Mouse (Mus musculus) kidney, embryonic 14.5 days (tissue): ENCODE results near the gene Kcmf1. TPM values are rescaled to one million over a fixed set of nuclear protein-coding genes. Genes with fewer than 3 reads are reported as not detected.

ENCODE experiments used
- ATAC-seq: fragments of 200-750 bp; cut with Nextera tagmentation; 2 replicates; pipeline ENCODE4 v1.8.0; 2017; ENCODE audit warnings: moderate number of reproducible peaks, mild to moderate bottlenecking, moderate TSS enrichment, moderate library complexity; ENCODE audit not compliant: low FRiP score, low TSS enrichment
- H3K27ac ChIP-seq: fragments of 300-500 bp; sonication (generic); 2 replicates; pipeline ENCODE4 v1.5.1; 2014; ENCODE audit warnings: low read depth, mild to moderate bottlenecking, low read length, moderate library complexity, mixed read lengths
- H3K27me3 ChIP-seq: fragments of 300-500 bp; sonication (generic); 2 replicates; pipeline ENCODE4 v1.6.1; 2014; ENCODE audit warnings: mild to moderate bottlenecking, low read length; ENCODE audit not compliant: control insufficient read depth, insufficient read depth
- H3K36me3 ChIP-seq: fragments of 300-500 bp; sonication (generic); 2 replicates; pipeline ENCODE4 v1.6.1; 2014; ENCODE audit warnings: low read length, mixed read lengths; ENCODE audit not compliant: control insufficient read depth, insufficient read depth
- H3K4me1 ChIP-seq: fragments of 300-500 bp; sonication (generic); 2 replicates; pipeline ENCODE4 v1.6.1; 2014; ENCODE audit warnings: low read length, mixed read lengths; ENCODE audit not compliant: control insufficient read depth, insufficient read depth
- H3K4me2 ChIP-seq: fragments of 300-500 bp; sonication (generic); replicated peaks from 2 replicates; pipeline ENCODE4 v1.6.1; 2014; ENCODE audit warnings: low read depth, mild to moderate bottlenecking, low read length
- H3K4me3 ChIP-seq: fragments of 300-500 bp; sonication (generic); 2 replicates; pipeline ENCODE4 v1.5.1; 2014; ENCODE audit warnings: mild to moderate bottlenecking, low read length
- H3K9ac ChIP-seq: fragments of 300-500 bp; sonication (generic); 2 replicates; pipeline ENCODE4 v1.6.1; 2014; ENCODE audit warnings: low read depth, mild to moderate bottlenecking, low read length, moderate library complexity
- H3K9me3 ChIP-seq: fragments of 300-500 bp; sonication (generic); 2 replicates; pipeline ENCODE4 v1.6.1; 2016; ENCODE audit warnings: low read length; ENCODE audit not compliant: control insufficient read depth
- WGBS: fragments of 180-500 bp; shearing (Covaris S2); extraction: QIAGEN DNeasy Blood & Tissue Kit; methylation state at CpG from one replicate; pipeline ENCODE4 v1.1.7; 2014; 5-methylcytosine and 5-hydroxymethylcytosine counted together
- polyA plus RNA-seq: library from polyadenylated mRNA; unstranded; fragments of >200 nt; fragmentation: Nextera tagmentation; extraction: Ambion mirVana; gene quantifications from 2 replicates; pipeline ENCODE4 v1.2.1, GENCODE M21; 2014

Gene Kcmf1
- 35.9 and 47.9 TPM in 2 replicates for polyA plus RNA-seq

GRCm38 (mm10) chr6:72899781-72900681 is at the start of gene Kcmf1:
Gene Kcmf1 (minus strand): TSS chr6:72899979.
- peak; percentile 83 for ATAC-seq
- Histone ChIP-seq H3K27ac (peak within 1 kb of the TSS; percentile 99), H3K4me3 (peak within 1 kb of the TSS; percentile 95), H3K4me1 (peaks cover 12% of the 10 kb centered on the region), H3K4me2 (peak within 1 kb of the TSS; percentile 71), H3K9me3 (no peaks in the 10 kb centered on the region), H3K27me3 (no peaks in the 10 kb centered on the region), H3K36me3 (no peaks in the 10 kb centered on the region), H3K9ac (peak within 1 kb of the TSS; percentile 100)
- 1% methylated on average over 43 of the region's 113 CpGs for WGBS

DNA sequence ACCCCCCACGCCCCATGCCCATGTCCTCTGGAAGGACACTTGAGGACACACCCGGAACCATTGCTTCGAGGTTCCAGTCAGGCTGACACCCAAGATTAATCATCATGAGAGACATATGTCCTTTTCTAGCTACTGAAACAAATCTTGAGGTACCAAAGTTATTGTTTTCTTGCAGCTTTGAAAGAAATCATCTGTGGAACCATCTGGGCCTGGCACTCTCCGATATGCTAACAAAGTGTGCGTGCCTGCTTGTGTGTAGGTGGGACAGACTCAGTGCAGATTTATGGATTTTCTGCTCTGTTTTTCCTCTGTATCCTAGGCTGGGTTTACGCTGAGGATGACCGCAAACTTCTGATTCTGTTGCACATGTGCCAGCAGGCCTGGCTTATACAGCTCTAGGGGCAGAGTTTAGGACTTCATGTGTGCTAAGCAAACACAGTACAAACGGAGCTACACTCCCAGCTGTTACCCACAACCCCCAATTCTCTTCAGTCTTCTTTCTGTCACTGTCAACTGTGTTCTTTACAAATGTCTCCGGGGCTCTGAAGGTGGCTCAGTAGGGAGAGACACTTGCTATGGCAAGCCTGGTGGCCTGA is 49.5 kb upstream of the Kcmf1 start:
- Histone ChIP-seq H3K36me3 (no peaks in the 10 kb centered on the region), H3K9ac (no peak overlapping the region), H3K4me2 (no peak overlapping the region), H3K4me1 (no peaks in the 10 kb centered on the region), H3K9me3 (no peaks in the 10 kb centered on the region), H3K4me3 (no peak overlapping the region), H3K27me3 (no peaks in the 10 kb centered on the region), H3K27ac (no peak overlapping the region)
- no peak for ATAC-seq
- 77% methylated on average over 9 of the region's 9 CpGs for WGBS

- Histone ChIP-seq H3K4me1 (no peaks in the 10 kb centered on the region), H3K4me3 (no peak overlapping the region), H3K27ac (no peak overlapping the region), H3K27me3 (no peaks in the 10 kb centered on the region), H3K36me3 (no peaks in the 10 kb centered on the region), H3K9ac (no peak overlapping the region), H3K4me2 (no peak overlapping the region), H3K9me3 (no peaks in the 10 kb centered on the region)
- ATAC-seq, result no peak
- WGBS, result 91% methylated on average over 3 of the region's 3 CpGs
Observed at GRCm38 (mm10) chr6:72948392-72948791, 48.6 kb upstream of the Kcmf1 start.

DNA sequence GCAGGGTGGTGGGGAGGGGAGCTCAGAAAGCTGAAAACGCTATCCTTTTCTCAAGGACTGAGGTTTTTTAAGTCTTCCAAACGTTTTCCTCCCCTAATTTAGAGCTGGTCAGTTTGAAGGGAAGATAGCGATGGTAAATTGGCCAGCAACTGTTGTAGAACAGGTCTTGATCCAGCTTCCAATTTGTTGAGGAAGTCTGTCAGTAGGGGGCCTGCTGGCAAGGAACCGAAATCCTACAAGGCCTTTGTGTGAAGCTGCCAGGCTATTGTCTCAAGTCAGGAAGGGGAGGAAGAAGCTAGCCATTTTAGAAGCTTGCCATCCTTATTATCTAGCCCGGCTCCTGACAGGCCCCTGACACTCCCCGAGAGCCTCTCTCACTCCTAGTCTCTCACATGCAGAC is 48.2 kb upstream of the Kcmf1 start:
- WGBS, result 61% methylated on average over 6 of the region's 6 CpGs
- no peak overlapping the region for H3K9ac ChIP-seq

DNA sequence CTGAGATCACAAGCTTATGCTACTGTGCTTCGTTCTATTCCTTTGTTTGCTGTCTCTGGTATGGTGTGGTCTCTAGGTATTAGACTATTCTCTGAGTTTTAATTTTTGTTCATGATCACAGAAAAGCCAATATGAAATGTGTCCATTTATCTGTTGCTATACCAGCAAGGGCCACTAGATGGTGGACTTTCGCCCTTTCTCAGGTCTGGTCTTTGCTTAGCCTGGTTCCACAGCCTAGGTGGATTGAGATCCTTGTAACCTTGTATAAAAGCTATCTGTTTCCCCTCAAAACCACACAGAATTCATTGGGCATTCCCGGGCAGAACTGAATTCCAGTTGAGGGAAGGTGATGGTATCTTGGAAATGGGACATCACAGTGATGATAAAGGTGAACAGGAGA is 40.7 kb upstream of the Kcmf1 start:
- no peaks in the 10 kb centered on the region for H3K9me3 ChIP-seq
- H3K4me3 ChIP-seq, result no peak overlapping the region
- H3K36me3 ChIP-seq, result no peaks in the 10 kb centered on the region
- 15% methylated on average over 3 of the region's 3 CpGs for WGBS
- H3K27ac ChIP-seq, result no peak overlapping the region
- no peaks in the 10 kb centered on the region for H3K4me1 ChIP-seq
- ATAC-seq, result peak; percentile 49
- no peaks in the 10 kb centered on the region for H3K27me3 ChIP-seq
- H3K4me2 ChIP-seq, result no peak overlapping the region
- H3K9ac ChIP-seq, result no peak overlapping the region

More for the DNA sequence above, 48.2 kb upstream of the Kcmf1 start:
- Histone ChIP-seq H3K4me2 (no peak overlapping the region), H3K27me3 (no peaks in the 10 kb centered on the region), H3K27ac (no peak overlapping the region), H3K4me1 (no peaks in the 10 kb centered on the region), H3K36me3 (no peaks in the 10 kb centered on the region), H3K4me3 (no peak overlapping the region), H3K9me3 (no peaks in the 10 kb centered on the region)
- no peak for ATAC-seq

DNA sequence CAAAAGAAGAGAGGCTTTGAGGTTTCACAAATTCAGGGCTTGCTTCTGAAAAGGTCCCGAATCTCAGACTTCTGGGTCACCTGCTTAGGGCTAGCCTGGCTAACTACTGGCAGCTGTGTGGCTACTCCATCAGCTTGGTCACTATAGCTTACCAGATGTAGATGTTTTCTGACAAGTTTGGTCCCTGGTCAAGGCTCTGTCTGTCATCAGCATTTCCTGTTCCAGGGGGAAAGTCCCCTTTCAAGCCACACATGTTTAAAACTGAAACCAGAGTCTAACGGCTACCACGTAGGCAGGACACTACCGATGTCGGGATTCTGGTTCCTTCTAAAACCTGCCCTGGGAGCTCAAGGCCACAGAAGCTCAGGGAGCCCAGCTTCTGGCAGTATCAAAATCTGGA is 38.1 kb upstream of the Kcmf1 start:
- Histone ChIP-seq H3K4me2 (no peak overlapping the region), H3K9me3 (no peaks in the 10 kb centered on the region), H3K9ac (no peak overlapping the region), H3K4me1 (no peaks in the 10 kb centered on the region), H3K27ac (no peak overlapping the region), H3K4me3 (no peak overlapping the region), H3K36me3 (no peaks in the 10 kb centered on the region), H3K27me3 (no peaks in the 10 kb centered on the region)
- ATAC-seq, result no peak
- 63% methylated on average over 5 of the region's 5 CpGs for WGBS

- no peaks in the 10 kb centered on the region for H3K4me1 ChIP-seq
- H3K36me3 ChIP-seq, result no peaks in the 10 kb centered on the region
- 75% methylated on average over 3 of the region's 3 CpGs for WGBS
- H3K9me3 ChIP-seq, result no peaks in the 10 kb centered on the region
- no peaks in the 10 kb centered on the region for H3K27me3 ChIP-seq
- no peak overlapping the region for H3K4me3 ChIP-seq
- no peak overlapping the region for H3K9ac ChIP-seq
- no peak overlapping the region for H3K27ac ChIP-seq
- ATAC-seq, result no peak
- H3K4me2 ChIP-seq, result no peak overlapping the region
Observed at GRCm38 (mm10) chr6:72937430-72937829, 37.7 kb upstream of the Kcmf1 start.

DNA sequence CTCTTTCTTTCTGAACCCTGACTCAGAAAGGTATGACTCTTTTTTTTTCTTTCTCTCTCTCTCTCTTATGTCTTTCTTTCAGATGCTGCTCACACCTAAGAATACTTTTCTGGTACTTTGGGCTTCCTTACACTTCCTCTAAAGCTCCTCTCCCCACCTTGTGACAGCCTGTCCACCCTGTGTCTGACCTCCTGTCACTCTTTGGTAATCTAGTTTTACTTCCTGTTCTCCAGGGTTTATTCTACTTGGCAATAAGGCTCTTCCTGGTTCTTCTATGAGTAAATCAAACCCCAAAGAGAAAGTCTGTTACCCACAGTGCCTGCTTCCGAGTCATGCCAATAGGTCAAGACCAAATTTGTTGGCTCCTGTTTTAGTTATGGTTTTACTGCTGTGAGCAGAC is 33.2 kb upstream of the Kcmf1 start:
- H3K27ac ChIP-seq, result no peak overlapping the region
- H3K36me3 ChIP-seq, result no peaks in the 10 kb centered on the region
- no peak overlapping the region for H3K9ac ChIP-seq
- ATAC-seq, result no peak
- H3K4me3 ChIP-seq, result no peak overlapping the region
- H3K27me3 ChIP-seq, result no peaks in the 10 kb centered on the region
- H3K4me1 ChIP-seq, result no peaks in the 10 kb centered on the region
- 90% methylated on average over 1 of the region's 1 CpGs for WGBS
- no peak overlapping the region for H3K4me2 ChIP-seq
- H3K9me3 ChIP-seq, result no peaks in the 10 kb centered on the region

GRCm38 (mm10) chr6:72931533-72931932 is 31.8 kb upstream of the Kcmf1 start:
- no peak overlapping the region for H3K4me2 ChIP-seq
- no peaks in the 10 kb centered on the region for H3K27me3 ChIP-seq
- peaks cover 3% of the 10 kb centered on the region for H3K4me1 ChIP-seq
- no peak overlapping the region for H3K4me3 ChIP-seq
- no peak overlapping the region for H3K27ac ChIP-seq
- no peaks in the 10 kb centered on the region for H3K9me3 ChIP-seq
- no peaks in the 10 kb centered on the region for H3K36me3 ChIP-seq
- 96% methylated on average over 3 of the region's 3 CpGs for WGBS
- no peak overlapping the region for H3K9ac ChIP-seq
- ATAC-seq, result no peak
